Mouse (Mus musculus) midbrain, embryonic 14.5 days (tissue): ENCODE results near the gene Nop10. TPM values are rescaled to one million over a fixed set of nuclear protein-coding genes. Genes with fewer than 3 reads are reported as not detected.
A peak's percentile ranks its signal among the peaks of the same experiment; 100 is the strongest.

Experiments
- ATAC-seq: fragments of 200-750 bp; cut with Nextera tagmentation; 2 replicates; pipeline ENCODE4 v1.8.0; 2017; ENCODE audit warnings: moderate number of reproducible peaks, moderate library complexity; ENCODE audit not compliant: low FRiP score, low TSS enrichment
- DNase-seq: peaks from one replicate; pipeline ENCODE4 v3.0.0-alpha.2; 2015
- H3K27ac ChIP-seq: fragments of 300-500 bp; sonication (generic); replicated peaks from 2 replicates; pipeline ENCODE4 v1.5.1; 2014; ENCODE audit warnings: mild to moderate bottlenecking, low read depth, low read length, moderate library complexity
- H3K27me3 ChIP-seq: fragments of 300-500 bp; sonication (generic); 2 replicates; pipeline ENCODE4 v1.6.1; 2014; ENCODE audit warnings: low read length, control low read depth, mixed read lengths; ENCODE audit not compliant: control insufficient read depth, insufficient read depth
- H3K36me3 ChIP-seq: fragments of 300-500 bp; sonication (generic); 2 replicates; pipeline ENCODE4 v1.6.1; 2014; ENCODE audit warnings: low read length, control low read depth; ENCODE audit not compliant: control insufficient read depth, insufficient read depth
- H3K4me1 ChIP-seq: fragments of 300-500 bp; sonication (generic); 2 replicates; pipeline ENCODE4 v1.6.1; 2014; ENCODE audit warnings: mild to moderate bottlenecking, antibody characterized with exemption, low read length, control low read depth; ENCODE audit not compliant: control insufficient read depth, insufficient read depth
- H3K4me2 ChIP-seq: fragments of 300-500 bp; sonication (generic); 2 replicates; pipeline ENCODE4 v1.6.1; 2014; ENCODE audit warnings: mild to moderate bottlenecking, low read length, moderate library complexity
- H3K4me3 ChIP-seq: fragments of 300-500 bp; sonication (generic); replicated peaks from 2 replicates; pipeline ENCODE4 v1.5.1; 2014; ENCODE audit warnings: low read depth, low read length
- H3K9ac ChIP-seq: fragments of 300-500 bp; sonication (generic); replicated peaks from 2 replicates; pipeline ENCODE4 v1.6.1; 2014; ENCODE audit warnings: mild to moderate bottlenecking, low read length, moderate library complexity
- H3K9me3 ChIP-seq: fragments of 300-500 bp; sonication (generic); 2 replicates; pipeline ENCODE4 v1.6.1; 2016; ENCODE audit warnings: low read length, control low read depth, mixed read lengths; ENCODE audit not compliant: control insufficient read depth
- WGBS: fragments of 180-500 bp; shearing (Covaris S2); extraction: QIAGEN DNeasy Blood & Tissue Kit; methylation state at CpG from one replicate; pipeline ENCODE4 v1.1.7; 2014; 5-methylcytosine and 5-hydroxymethylcytosine counted together
- polyA plus RNA-seq: library from polyadenylated mRNA; unstranded; fragments of >200 nt; fragmentation: Nextera tagmentation; extraction: Ambion mirVana; gene quantifications from 2 replicates; pipeline ENCODE4 v1.2.1, GENCODE M21; 2014

Gene Nop10
- polyA plus RNA-seq, result 136 and 182 TPM in 2 replicates

DNA sequence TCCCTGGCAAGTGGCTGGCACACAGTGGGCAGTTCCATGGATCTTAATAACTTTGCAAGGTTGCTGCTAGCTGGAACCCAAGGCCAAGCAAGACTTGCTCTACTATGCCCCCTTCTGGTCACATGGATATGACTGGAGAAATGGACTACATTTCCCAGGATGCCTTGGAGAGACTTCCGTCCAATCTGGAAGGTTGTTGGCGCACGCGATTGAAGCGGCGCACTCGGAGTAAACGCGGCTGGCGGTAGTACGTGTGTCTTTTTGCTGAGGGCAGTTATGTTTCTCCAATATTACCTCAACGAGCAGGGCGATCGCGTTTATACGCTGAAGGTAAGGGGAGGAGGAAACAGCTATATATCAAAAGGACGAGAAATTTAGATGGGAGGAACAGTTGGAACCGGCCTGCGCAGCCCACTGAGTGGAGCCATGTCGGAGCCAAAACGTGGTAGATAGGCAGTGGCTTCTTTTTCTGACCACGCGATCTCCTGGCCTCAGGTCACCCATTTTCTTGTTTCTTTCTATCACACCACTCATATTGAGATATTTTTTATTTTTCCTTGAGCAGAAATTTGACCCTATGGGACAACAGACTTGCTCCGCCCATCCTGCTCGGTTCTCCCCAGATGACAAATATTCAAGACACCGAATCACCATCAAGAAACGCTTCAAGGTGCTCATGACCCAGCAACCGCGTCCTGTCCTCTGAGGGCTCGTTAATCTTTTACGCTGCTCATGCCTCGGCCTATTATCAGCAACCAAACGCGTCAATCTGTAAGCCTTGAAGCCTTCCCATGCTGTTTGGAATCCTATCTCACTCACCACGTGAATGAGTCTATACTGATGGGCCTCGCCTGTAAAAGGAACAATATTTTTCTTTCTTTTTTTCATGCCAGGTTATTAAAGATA lies at the start of gene Nop10:
Gene Nop10 (plus strand): TSS at position 179 of the 906 bp plus-strand sequence.
- Histone ChIP-seq H3K36me3 (no peaks in the 10 kb centered on the region), H3K27ac (peak within 1 kb of the TSS; percentile 63; the same call in 1 of the 2 replicates), H3K9ac (peak within 1 kb of the TSS; percentile 51), H3K4me2 (peak within 1 kb of the TSS; percentile 68), H3K4me1 (peaks cover 19% of the 10 kb centered on the region), H3K4me3 (peak within 1 kb of the TSS; percentile 57), H3K27me3 (no peaks in the 10 kb centered on the region), H3K9me3 (no peaks in the 10 kb centered on the region)
- ATAC-seq (peak; percentile 57), DNase-seq (peak; percentile 96)
- under 1% methylated on average over 36 of the region's 36 CpGs for WGBS

DNA sequence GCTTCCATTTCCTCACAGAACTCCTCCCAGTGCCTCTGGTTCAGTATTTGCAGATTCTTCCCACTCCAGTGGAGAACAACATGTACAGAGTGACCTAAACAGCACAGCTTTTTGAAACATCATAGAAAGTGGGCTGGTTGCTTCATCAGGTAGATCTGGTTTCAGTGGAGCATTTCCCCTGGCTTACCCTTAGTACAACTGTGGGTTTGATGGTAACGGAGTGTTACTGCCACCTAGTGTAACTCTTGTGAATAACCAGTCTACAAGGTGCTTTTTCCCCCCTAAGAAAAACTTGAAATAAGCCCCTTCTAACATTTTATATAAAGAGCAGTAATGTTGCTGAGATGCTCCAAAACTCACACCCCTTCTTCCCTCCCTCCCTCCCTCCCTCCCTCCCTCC lies 45.7 kb upstream of the Nop10 start:
- Histone ChIP-seq H3K9me3 (no peaks in the 10 kb centered on the region), H3K4me2 (no peak overlapping the region), H3K4me1 (no peaks in the 10 kb centered on the region), H3K9ac (no peak overlapping the region), H3K4me3 (no peak overlapping the region), H3K27me3 (no peaks in the 10 kb centered on the region), H3K36me3 (no peaks in the 10 kb centered on the region), H3K27ac (no peak overlapping the region)
- ATAC-seq, result no peak
- WGBS, result 11% methylated on average over 1 of the region's 1 CpGs
- DNase-seq, result peak; percentile 80

DNA sequence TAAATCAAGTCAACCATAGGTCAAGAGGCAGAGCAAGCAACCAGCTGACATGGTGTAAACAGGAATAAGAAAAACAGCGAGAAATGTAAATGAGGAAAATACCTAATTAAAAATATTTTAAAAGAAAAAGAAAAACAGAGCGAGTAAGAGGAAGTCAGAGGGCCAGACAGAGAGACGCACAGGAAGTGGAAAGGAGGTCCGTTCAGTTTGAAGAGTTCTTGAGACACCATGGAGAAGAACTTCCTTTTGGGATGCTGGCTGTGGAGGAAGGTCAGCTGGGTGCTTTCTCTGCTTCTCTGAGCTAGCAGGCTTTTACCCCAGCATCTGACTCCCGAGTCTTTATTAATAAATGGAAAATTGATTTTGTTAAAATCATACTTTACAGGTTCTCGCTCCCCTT lies 44.1 kb upstream of the Nop10 start:
- 83% methylated on average over 6 of the region's 6 CpGs for WGBS
- Histone ChIP-seq H3K27ac (no peak overlapping the region), H3K4me3 (no peak overlapping the region), H3K9me3 (no peaks in the 10 kb centered on the region), H3K36me3 (no peaks in the 10 kb centered on the region), H3K4me2 (no peak overlapping the region), H3K27me3 (no peaks in the 10 kb centered on the region), H3K4me1 (no peaks in the 10 kb centered on the region), H3K9ac (no peak overlapping the region)
- ATAC-seq, result no peak
- DNase-seq, result no peak

DNA sequence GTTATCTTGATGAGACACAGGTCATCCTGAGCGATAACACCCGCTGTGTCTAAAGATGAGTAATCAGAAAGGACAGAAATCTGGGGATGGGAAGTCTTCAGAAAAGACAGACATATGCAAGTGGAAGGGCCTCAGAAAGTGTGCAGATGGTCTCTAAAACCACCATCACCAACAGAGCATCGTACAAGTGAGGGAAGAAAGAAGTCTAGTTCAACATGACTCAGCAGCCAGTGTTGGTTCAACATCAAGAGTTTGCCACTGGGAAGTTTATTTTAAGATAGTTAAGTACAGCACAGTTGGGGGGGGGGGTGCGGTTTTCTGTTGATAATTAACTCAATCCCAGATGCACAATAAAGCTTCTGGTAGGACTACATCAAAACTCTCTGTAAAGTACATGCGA lies 40.8 kb upstream of the Nop10 start:
- DNase-seq (no peak), ATAC-seq (no peak)
- Histone ChIP-seq H3K9ac (no peak overlapping the region), H3K4me2 (no peak overlapping the region), H3K4me3 (no peak overlapping the region), H3K36me3 (no peaks in the 10 kb centered on the region), H3K27ac (no peak overlapping the region), H3K27me3 (no peaks in the 10 kb centered on the region), H3K4me1 (no peaks in the 10 kb centered on the region), H3K9me3 (no peaks in the 10 kb centered on the region)
- WGBS, result 91% methylated on average over 5 of the region's 5 CpGs

DNA sequence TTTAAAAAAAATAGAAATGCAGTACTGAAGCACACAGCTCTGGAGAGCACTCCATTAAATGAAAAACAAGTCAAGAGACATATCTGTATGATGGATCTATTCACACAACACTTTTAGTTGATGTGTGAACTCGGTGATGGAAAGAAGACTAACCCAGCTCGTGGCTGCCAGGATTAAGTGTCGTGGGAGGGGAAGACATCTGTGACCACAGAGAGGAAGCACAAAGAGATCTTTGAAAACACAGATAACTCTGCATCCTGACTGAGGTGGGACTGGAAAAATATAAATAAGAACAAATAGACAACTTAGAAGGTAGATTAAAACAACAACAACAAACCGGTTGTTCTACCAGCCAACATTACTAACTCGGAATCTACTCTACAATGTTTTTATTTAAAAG lies 39.1 kb upstream of the Nop10 start:
- no peaks in the 10 kb centered on the region for H3K9me3 ChIP-seq
- WGBS, result 81% methylated on average over 5 of the region's 5 CpGs
- no peak overlapping the region for H3K9ac ChIP-seq
- H3K4me1 ChIP-seq, result no peaks in the 10 kb centered on the region
- no peak overlapping the region for H3K27ac ChIP-seq
- H3K4me2 ChIP-seq, result no peak overlapping the region
- no peak overlapping the region for H3K4me3 ChIP-seq
- H3K27me3 ChIP-seq, result no peaks in the 10 kb centered on the region
- ATAC-seq, result no peak
- H3K36me3 ChIP-seq, result no peaks in the 10 kb centered on the region
- no peak for DNase-seq

- no peaks in the 10 kb centered on the region for H3K9me3 ChIP-seq
- no peaks in the 10 kb centered on the region for H3K4me1 ChIP-seq
- ATAC-seq (no peak), DNase-seq (no peak)
- no peaks in the 10 kb centered on the region for H3K27me3 ChIP-seq
- 62% methylated on average over 4 of the region's 4 CpGs for WGBS
- no peaks in the 10 kb centered on the region for H3K36me3 ChIP-seq
- no peak overlapping the region for H3K4me2 ChIP-seq
- H3K27ac ChIP-seq, result no peak overlapping the region
- H3K4me3 ChIP-seq, result no peak overlapping the region
- no peak overlapping the region for H3K9ac ChIP-seq
Measured at GRCm38 (mm10) chr2:112224356-112224755, 37.4 kb upstream of the Nop10 start.

GRCm38 (mm10) chr2:112232623-112233022 lies 29.1 kb upstream of the Nop10 start:
- Histone ChIP-seq H3K4me3 (no peak overlapping the region), H3K9me3 (no peaks in the 10 kb centered on the region), H3K27ac (no peak overlapping the region), H3K4me2 (no peak overlapping the region), H3K4me1 (no peaks in the 10 kb centered on the region), H3K9ac (no peak overlapping the region), H3K27me3 (no peaks in the 10 kb centered on the region), H3K36me3 (no peaks in the 10 kb centered on the region)
- 92% methylated on average over 1 of the region's 1 CpGs for WGBS
- ATAC-seq, result no peak
- no peak for DNase-seq

GRCm38 (mm10) chr2:112236620-112237019 lies 25.1 kb upstream of the Nop10 start:
- Histone ChIP-seq H3K4me3 (no peak overlapping the region), H3K27me3 (no peaks in the 10 kb centered on the region), H3K4me2 (no peak overlapping the region), H3K9ac (no peak overlapping the region), H3K9me3 (no peaks in the 10 kb centered on the region), H3K4me1 (0 out of 2 replicates have a peak, but pooled peaks cover 4% of the 10 kb centered on the region), H3K36me3 (no peaks in the 10 kb centered on the region), H3K27ac (no peak overlapping the region)
- ATAC-seq, result no peak
- 89% methylated on average over 2 of the region's 2 CpGs for WGBS
- no peak for DNase-seq

- no peaks in the 10 kb centered on the region for H3K9me3 ChIP-seq
- H3K27me3 ChIP-seq, result no peaks in the 10 kb centered on the region
- no peak overlapping the region for H3K9ac ChIP-seq
- no peak overlapping the region for H3K27ac ChIP-seq
- WGBS, result 14% methylated on average over 4 of the region's 4 CpGs
- H3K36me3 ChIP-seq, result peaks cover 7% of the 10 kb centered on the region
- ATAC-seq (no peak), DNase-seq (no peak)
- no peak overlapping the region for H3K4me3 ChIP-seq
- no peak overlapping the region for H3K4me2 ChIP-seq
- 0 out of 2 replicates have a peak, but pooled peaks cover 4% of the 10 kb centered on the region for H3K4me1 ChIP-seq
Measured at GRCm38 (mm10) chr2:112238006-112238405, 23.7 kb upstream of the Nop10 start.
